Mouse (Mus musculus): Measurements from ENCODE around the gene Cacna1b. TPM values are rescaled to one million over a fixed set of nuclear protein-coding genes. Genes with fewer than 3 reads are reported as not detected.

Gene Cacna1b
- polyA plus RNA-seq, 1 experiment: 5.0 TPM

DNA sequence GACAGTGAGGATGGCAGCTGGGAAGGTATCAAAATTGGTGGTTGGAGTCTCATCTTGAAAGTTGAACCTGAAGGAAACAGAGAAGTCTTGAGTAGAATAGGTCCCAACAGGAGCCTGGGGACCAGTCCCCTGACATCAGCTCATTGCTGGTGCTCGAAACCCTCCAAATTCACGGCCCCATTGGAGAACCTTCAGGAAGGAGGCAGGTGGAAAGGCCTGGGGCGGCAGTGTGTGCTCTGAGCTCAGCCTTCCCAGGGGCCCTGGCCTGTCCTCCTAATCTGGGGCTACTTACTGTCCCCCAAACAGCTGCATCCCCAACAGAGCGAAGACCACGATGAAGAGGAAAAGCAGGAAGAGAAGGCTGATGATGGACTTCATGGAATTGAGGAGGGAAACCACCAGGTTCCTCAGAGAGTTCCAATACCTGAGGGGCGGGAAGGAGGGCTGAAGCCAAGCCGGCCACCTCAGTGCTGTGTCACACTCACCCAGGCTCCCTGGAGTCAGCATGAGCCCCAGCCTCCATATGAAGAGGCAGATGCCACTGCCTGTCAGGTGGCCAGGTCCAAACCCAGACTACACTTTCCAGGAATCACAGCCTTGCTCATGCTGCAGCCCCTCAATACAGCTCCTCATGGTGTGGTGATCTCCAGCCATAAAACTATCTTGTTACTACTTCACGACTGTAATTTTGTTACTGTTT lies 65.5 kb downstream of the Cacna1b start:
- Histone ChIP-seq H3K27me3 (ENCODE audit: control insufficient read depth, insufficient read depth, low read length) (no peaks in the 10 kb centered on the region), H3K4me3 (ENCODE audit: extremely low read depth, insufficient read depth, insufficient read length) (no peak overlapping the region), H3K4me1 (ENCODE audit: control insufficient read depth, insufficient read depth, insufficient read length) (no peaks in the 10 kb centered on the region), H3K36me3 (ENCODE audit: control insufficient read depth, insufficient read depth, low read length) (no peaks in the 10 kb centered on the region), H3K27ac (ENCODE audit: insufficient read depth, low read length) (no peak overlapping the region)
- TF ChIP-seq CTCF (IDR thresholded peaks at IDR 0.05; ENCODE audit: extremely low read depth, insufficient read depth, insufficient read length, insufficient replicate concordance) (no peak), POLR2A (IDR thresholded peaks at IDR 0.05; ENCODE audit: low read depth, low read length) (no peak)
- DNase-seq (ENCODE audit: low read depth in 1 of 2, low spot score in 2 of 2): no peak
- WGBS: 86% methylated on average over 8 of the region's 8 CpGs

DNA sequence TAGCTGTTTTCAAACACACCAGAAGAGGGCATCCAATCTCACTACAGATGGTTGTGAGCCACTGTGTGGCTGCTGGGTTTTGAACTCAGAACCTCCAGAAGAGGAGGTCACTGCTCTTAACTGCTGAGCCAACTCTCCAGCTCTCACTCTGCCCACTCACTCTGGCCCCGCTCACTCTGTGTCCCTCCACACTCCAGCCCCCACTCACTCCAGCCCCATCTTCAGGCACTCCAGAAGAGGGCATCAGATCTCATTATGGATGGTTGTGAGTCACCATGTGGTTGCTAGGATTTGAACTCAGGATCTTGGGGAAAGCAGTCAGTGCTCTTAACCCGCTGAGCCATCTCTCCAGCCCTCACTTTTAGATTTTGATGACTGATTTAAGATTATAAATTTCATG lies 70.6 kb downstream of the Cacna1b start:
- Histone ChIP-seq H3K4me1 (ENCODE audit: control insufficient read depth, insufficient read depth, insufficient read length) (no peaks in the 10 kb centered on the region), H3K27me3 (ENCODE audit: control insufficient read depth, insufficient read depth, low read length) (no peaks in the 10 kb centered on the region), H3K4me3 (ENCODE audit: extremely low read depth, insufficient read depth, insufficient read length) (no peak overlapping the region), H3K27ac (ENCODE audit: insufficient read depth, low read length) (no peak overlapping the region), H3K36me3 (ENCODE audit: control insufficient read depth, insufficient read depth, low read length) (no peaks in the 10 kb centered on the region)
- DNase-seq (ENCODE audit: low read depth in 1 of 2, low spot score in 2 of 2): no peak
- 92% methylated on average over 2 of the region's 2 CpGs for WGBS
- TF ChIP-seq POLR2A (IDR thresholded peaks at IDR 0.05; ENCODE audit: low read depth, low read length) (no peak), CTCF (IDR thresholded peaks at IDR 0.05; ENCODE audit: extremely low read depth, insufficient read depth, insufficient read length, insufficient replicate concordance) (no peak)

DNA sequence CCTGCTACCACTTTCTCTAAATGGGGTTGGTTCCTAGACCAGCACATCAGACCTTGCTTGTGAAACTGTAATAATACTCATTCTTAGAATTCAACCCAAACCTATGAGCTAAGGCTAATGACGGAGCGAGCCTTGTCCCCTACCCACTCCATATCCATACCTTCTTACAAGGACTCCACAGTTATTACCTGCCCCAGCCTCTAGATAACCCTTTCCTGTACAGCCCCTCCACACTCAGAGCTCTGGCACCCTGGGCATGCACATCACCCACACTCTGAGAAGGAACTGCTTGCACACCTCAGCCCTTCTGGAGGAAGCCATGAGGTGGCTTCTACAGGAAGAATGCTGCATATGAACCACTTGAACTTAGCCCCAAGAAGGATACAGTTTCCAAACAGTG lies 72.6 kb downstream of the Cacna1b start:
- WGBS: 97% methylated on average over 2 of the region's 2 CpGs
- Histone ChIP-seq H3K4me1 (ENCODE audit: control insufficient read depth, insufficient read depth, insufficient read length) (no peaks in the 10 kb centered on the region), H3K27ac (ENCODE audit: insufficient read depth, low read length) (no peak overlapping the region), H3K27me3 (ENCODE audit: control insufficient read depth, insufficient read depth, low read length) (no peaks in the 10 kb centered on the region), H3K4me3 (ENCODE audit: extremely low read depth, insufficient read depth, insufficient read length) (no peak overlapping the region), H3K36me3 (ENCODE audit: control insufficient read depth, insufficient read depth, low read length) (no peaks in the 10 kb centered on the region)
- TF ChIP-seq CTCF (IDR thresholded peaks at IDR 0.05; ENCODE audit: extremely low read depth, insufficient read depth, insufficient read length, insufficient replicate concordance) (no peak), POLR2A (IDR thresholded peaks at IDR 0.05; ENCODE audit: low read depth, low read length) (no peak)
- no peak for DNase-seq (ENCODE audit: low read depth in 1 of 2, low spot score in 2 of 2)

- Histone ChIP-seq H3K4me3 (ENCODE audit: extremely low read depth, insufficient read depth, insufficient read length) (no peak overlapping the region), H3K36me3 (ENCODE audit: control insufficient read depth, insufficient read depth, low read length) (no peaks in the 10 kb centered on the region), H3K27ac (ENCODE audit: insufficient read depth, low read length) (no peak overlapping the region), H3K4me1 (ENCODE audit: control insufficient read depth, insufficient read depth, insufficient read length) (no peaks in the 10 kb centered on the region), H3K27me3 (ENCODE audit: control insufficient read depth, insufficient read depth, low read length) (no peaks in the 10 kb centered on the region)
- TF ChIP-seq CTCF (IDR thresholded peaks at IDR 0.05; ENCODE audit: extremely low read depth, insufficient read depth, insufficient read length, insufficient replicate concordance) (no peak), POLR2A (IDR thresholded peaks at IDR 0.05; ENCODE audit: low read depth, low read length) (no peak)
- WGBS: 79% methylated on average over 5 of the region's 5 CpGs
- DNase-seq (ENCODE audit: low read depth in 1 of 2, low spot score in 2 of 2): no peak
Measured at GRCm38 (mm10) chr2:24685347-24685746, 77.6 kb downstream of the Cacna1b start.

- 84% methylated on average over 4 of the region's 4 CpGs for WGBS
- no peaks in the 10 kb centered on the region for H3K4me1 ChIP-seq (ENCODE audit: control insufficient read depth, insufficient read depth, insufficient read length)
Measured at GRCm38 (mm10) chr2:24684796-24685195, 78.2 kb downstream of the Cacna1b start.

DNA sequence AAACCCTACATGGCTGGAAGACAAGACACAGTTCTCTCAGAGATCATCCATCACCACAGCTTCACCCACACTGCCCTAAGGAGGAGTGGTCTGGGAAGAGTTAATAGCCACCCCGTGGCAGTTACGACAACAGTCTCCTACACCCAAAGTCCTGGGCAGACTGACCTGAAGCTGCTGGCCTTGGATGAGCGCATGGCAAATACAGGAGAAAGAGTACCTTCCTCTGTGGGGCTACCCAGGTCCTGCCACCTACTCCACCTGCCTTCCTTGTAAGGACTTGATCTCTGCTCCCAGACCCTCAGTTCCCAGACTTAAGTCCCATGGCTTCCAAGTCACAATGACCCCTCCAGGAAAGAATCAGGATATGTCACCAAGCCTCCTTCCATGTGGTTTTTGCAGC lies 79.7 kb downstream of the Cacna1b start:
- no peaks in the 10 kb centered on the region for H3K4me1 ChIP-seq (ENCODE audit: control insufficient read depth, insufficient read depth, insufficient read length)
- DNase-seq (ENCODE audit: low read depth in 1 of 2, low spot score in 2 of 2): no peak
- TF ChIP-seq POLR2A (IDR thresholded peaks at IDR 0.05; ENCODE audit: low read depth, low read length) (no peak), CTCF (IDR thresholded peaks at IDR 0.05; ENCODE audit: extremely low read depth, insufficient read depth, insufficient read length, insufficient replicate concordance) (no peak)
- H3K36me3 ChIP-seq (ENCODE audit: control insufficient read depth, insufficient read depth, low read length): no peaks in the 10 kb centered on the region
- no peak overlapping the region for H3K27ac ChIP-seq (ENCODE audit: insufficient read depth, low read length)
- no peaks in the 10 kb centered on the region for H3K27me3 ChIP-seq (ENCODE audit: control insufficient read depth, insufficient read depth, low read length)
- WGBS: 90% methylated on average over 3 of the region's 3 CpGs
- no peak overlapping the region for H3K4me3 ChIP-seq (ENCODE audit: extremely low read depth, insufficient read depth, insufficient read length)

More at GRCm38 (mm10) chr2:24684796-24685195, 78.2 kb downstream of the Cacna1b start:
- no peak for TF ChIP-seq POLR2A (IDR thresholded peaks at IDR 0.05; ENCODE audit: low read depth, low read length)
- no peak for TF ChIP-seq CTCF (IDR thresholded peaks at IDR 0.05; ENCODE audit: extremely low read depth, insufficient read depth, insufficient read length, insufficient replicate concordance)
- Histone ChIP-seq H3K27me3 (ENCODE audit: control insufficient read depth, insufficient read depth, low read length) (no peaks in the 10 kb centered on the region), H3K27ac (ENCODE audit: insufficient read depth, low read length) (no peak overlapping the region), H3K4me3 (ENCODE audit: extremely low read depth, insufficient read depth, insufficient read length) (no peak overlapping the region), H3K36me3 (ENCODE audit: control insufficient read depth, insufficient read depth, low read length) (no peaks in the 10 kb centered on the region)
- no peak for DNase-seq (ENCODE audit: low read depth in 1 of 2, low spot score in 2 of 2)

DNA sequence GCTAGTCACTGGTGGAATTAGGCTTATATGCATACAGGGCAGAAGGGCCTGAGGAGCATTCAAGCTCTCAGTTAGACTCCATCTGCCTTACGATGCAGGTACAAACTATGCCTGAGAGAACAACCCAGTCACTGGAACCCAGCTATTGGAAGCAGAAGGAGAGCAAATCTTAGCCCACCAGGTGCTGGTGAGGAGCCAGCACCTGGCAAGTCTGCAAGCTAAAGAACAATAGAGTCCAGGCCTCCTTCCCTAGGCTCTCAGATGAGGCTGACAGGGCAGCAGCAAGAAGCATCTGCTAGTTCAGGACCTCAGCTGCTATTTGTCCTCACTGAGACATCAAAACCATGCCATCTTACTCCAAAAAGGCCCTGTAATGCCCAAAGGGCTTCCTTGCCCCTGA lies 82.2 kb downstream of the Cacna1b start:
- Histone ChIP-seq H3K4me1 (ENCODE audit: control insufficient read depth, insufficient read depth, insufficient read length) (no peaks in the 10 kb centered on the region), H3K36me3 (ENCODE audit: control insufficient read depth, insufficient read depth, low read length) (no peaks in the 10 kb centered on the region), H3K27ac (ENCODE audit: insufficient read depth, low read length) (no peak overlapping the region), H3K27me3 (ENCODE audit: control insufficient read depth, insufficient read depth, low read length) (no peaks in the 10 kb centered on the region), H3K4me3 (ENCODE audit: extremely low read depth, insufficient read depth, insufficient read length) (no peak overlapping the region)
- no peak for DNase-seq (ENCODE audit: low read depth in 1 of 2, low spot score in 2 of 2)
- no peak for TF ChIP-seq CTCF (IDR thresholded peaks at IDR 0.05; ENCODE audit: extremely low read depth, insufficient read depth, insufficient read length, insufficient replicate concordance)
- TF ChIP-seq POLR2A (IDR thresholded peaks at IDR 0.05; ENCODE audit: low read depth, low read length): no peak
- 93% methylated on average over 1 of the region's 1 CpGs for WGBS
